Mouse (Mus musculus) heart, postnatal 0 days (tissue): ENCODE results near the gene Dnmbp. TPM values are rescaled to one million over a fixed set of nuclear protein-coding genes. Genes with fewer than 3 reads are reported as not detected.

Experiments
- ATAC-seq: fragments of 200-750 bp; cut with Nextera tagmentation; 2 replicates; pipeline ENCODE4 v1.8.0; 2017; ENCODE audit warnings: low read depth, moderate number of reproducible peaks, moderate library complexity; ENCODE audit not compliant: insufficient read depth
- DNase-seq: peaks from one replicate; pipeline ENCODE4 v3.0.0-alpha.2; 2016; ENCODE audit warnings: low spot score
- H3K27ac ChIP-seq: fragments of 300-500 bp; sonication (generic); 2 replicates; pipeline ENCODE4 v1.5.1; 2014; ENCODE audit warnings: low read depth, mild to moderate bottlenecking
- H3K27me3 ChIP-seq: fragments of 300-500 bp; sonication (generic); 2 replicates; pipeline ENCODE4 v1.6.1; 2014; ENCODE audit warnings: low read length, mixed read lengths; ENCODE audit not compliant: control insufficient read depth, insufficient read depth
- H3K36me3 ChIP-seq: fragments of 300-500 bp; sonication (generic); replicated peaks from 2 replicates; pipeline ENCODE4 v1.6.1; 2014; ENCODE audit warnings: low read length, mixed read lengths; ENCODE audit not compliant: control insufficient read depth, insufficient read depth
- H3K4me1 ChIP-seq: fragments of 300-500 bp; sonication (generic); 2 replicates; pipeline ENCODE4 v1.6.1; 2014; ENCODE audit warnings: antibody characterized with exemption; ENCODE audit not compliant: control insufficient read depth, insufficient read depth
- H3K4me2 ChIP-seq: fragments of 300-500 bp; sonication (generic); 2 replicates; pipeline ENCODE4 v1.6.1; 2014; ENCODE audit warnings: low read depth, mild to moderate bottlenecking, low read length, moderate library complexity
- H3K4me3 ChIP-seq: fragments of 300-500 bp; sonication (generic); 2 replicates; pipeline ENCODE4 v1.5.1; 2014; ENCODE audit warnings: low read depth, low read length
- H3K9ac ChIP-seq: fragments of 300-500 bp; sonication (generic); replicated peaks from 2 replicates; pipeline ENCODE4 v1.6.1; 2014; ENCODE audit warnings: low read depth, low read length, mixed read lengths
- H3K9me3 ChIP-seq: fragments of 300-500 bp; sonication (generic); replicated peaks from 2 replicates; pipeline ENCODE4 v1.6.1; 2016; ENCODE audit warnings: low read length; ENCODE audit not compliant: control insufficient read depth
- CTCF ChIP-seq: IDR thresholded peaks from 2 replicates; pipeline ENCODE4 v1.5.1; 2016; ENCODE audit warnings: antibody characterized with exemption, control low read depth, low read depth
- EP300 ChIP-seq: IDR thresholded peaks from 2 replicates; pipeline ENCODE4 v1.6.1; 2016; ENCODE audit warnings: antibody characterized with exemption, low read depth
- WGBS: fragments of 180-500 bp; shearing (Covaris S2); extraction: QIAGEN DNeasy Blood & Tissue Kit; methylation state at CpG from one replicate; pipeline ENCODE4 v1.1.7; 2014; 5-methylcytosine and 5-hydroxymethylcytosine counted together
- polyA plus RNA-seq: library from polyadenylated mRNA; unstranded; fragments of >200 nt; fragmentation: Nextera tagmentation; extraction: Ambion mirVana; gene quantifications from 2 replicates; pipeline ENCODE4 v1.2.1, GENCODE M21; 2015
- total RNA-seq: library from RNA; depleted of rRNA; stranded (reverse); fragments of >200 nt; gene quantifications from 2 replicates; pipeline ENCODE4 v1.2.3, GENCODE M21; 2014; ENCODE audit warnings: low replicate concordance; rRNA removed

Gene Dnmbp
- total RNA-seq = 12.3 and 12.4 TPM in 2 replicates
- polyA plus RNA-seq = 5.8 and 6.0 TPM in 2 replicates

- ATAC-seq (peak; percentile 94), DNase-seq (peak; percentile 83)
- TF ChIP-seq EP300 (no peak), CTCF (peak; percentile 76)
- 4% methylated on average over 79 of the region's 94 CpGs for whole genome bisulfite sequencing
- Histone ChIP-seq H3K27me3 (no peaks in the 10 kb centered on the region), H3K9me3 (no peaks in the 10 kb centered on the region), H3K4me3 (peak within 1 kb of the TSS; percentile 85), H3K36me3 (no peaks in the 10 kb centered on the region), H3K27ac (peak within 1 kb of the TSS; percentile 85), H3K4me2 (peak within 1 kb of the TSS; percentile 85), H3K4me1 (peaks cover 28% of the 10 kb centered on the region), H3K9ac (peak within 1 kb of the TSS; percentile 87)
These were observed at the start of gene Dnmbp for GRCm38 (mm10) chr19:43939769-43940689. Dnmbp (minus strand) TSS chr19:43940191.

GRCm38 (mm10) chr19:43986069-43986794, 46.2 kb upstream of the Dnmbp start, which contains the start of gene Cpn1:
Cpn1 (minus strand) TSS chr19:43986556.
- no peak within 1 kb of the TSS for H3K4me3 ChIP-seq
- no peaks in the 10 kb centered on the region for H3K36me3 ChIP-seq
- peak within 1 kb of the TSS; percentile 22; the same call in 1 of the 2 replicates for H3K4me2 ChIP-seq
- H3K9ac ChIP-seq = no peak within 1 kb of the TSS
- no peaks in the 10 kb centered on the region for H3K9me3 ChIP-seq
- no peak for TF ChIP-seq EP300
- no peak for TF ChIP-seq CTCF
- ATAC-seq (peak; percentile 44; the same call in 1 of the 2 replicates), DNase-seq (no peak)
- no peak within 1 kb of the TSS for H3K27ac ChIP-seq
- no peaks in the 10 kb centered on the region for H3K4me1 ChIP-seq
- H3K27me3 ChIP-seq = peaks cover 3% of the 10 kb centered on the region; the same call in 1 of the 2 replicates
- WGBS = 25% methylated on average over 30 of the region's 30 CpGs

- no peak overlapping the region for H3K27ac ChIP-seq
- 67% methylated on average over 5 of the region's 5 CpGs for WGBS
- no peak overlapping the region for H3K4me2 ChIP-seq
- H3K9ac ChIP-seq = no peak overlapping the region
- no peak for ATAC-seq
- H3K4me3 ChIP-seq = no peak overlapping the region
- H3K4me1 ChIP-seq = no peaks in the 10 kb centered on the region
- TF ChIP-seq CTCF (no peak), EP300 (no peak)
- no peaks in the 10 kb centered on the region for H3K36me3 ChIP-seq
- H3K9me3 ChIP-seq = no peaks in the 10 kb centered on the region
- H3K27me3 ChIP-seq = peaks cover 3% of the 10 kb centered on the region; the same call in 1 of the 2 replicates
- DNase-seq = no peak
These were observed 42.0 kb upstream of the Dnmbp start for GRCm38 (mm10) chr19:43981992-43982391.

- no peak overlapping the region for H3K4me3 ChIP-seq
- no peak for TF ChIP-seq EP300
- no peak for TF ChIP-seq CTCF
- no peak overlapping the region for H3K4me2 ChIP-seq
- no peak overlapping the region for H3K27ac ChIP-seq
- H3K9me3 ChIP-seq = no peaks in the 10 kb centered on the region
- ATAC-seq (no peak), DNase-seq (no peak)
- WGBS = 83% methylated on average over 17 of the region's 17 CpGs
- no peaks in the 10 kb centered on the region for H3K4me1 ChIP-seq
- 0 out of 2 replicates have a peak, but pooled peaks cover 3% of the 10 kb centered on the region for H3K27me3 ChIP-seq
- no peak overlapping the region for H3K9ac ChIP-seq
- H3K36me3 ChIP-seq = no peaks in the 10 kb centered on the region
These were observed 40.7 kb upstream of the Dnmbp start for GRCm38 (mm10) chr19:43980711-43981110.

GRCm38 (mm10) chr19:43977799-43978198, 37.8 kb upstream of the Dnmbp start:
- no peaks in the 10 kb centered on the region for H3K4me1 ChIP-seq
- H3K27me3 ChIP-seq = no peaks in the 10 kb centered on the region
- TF ChIP-seq EP300 (no peak), CTCF (no peak)
- DNase-seq = no peak
- no peaks in the 10 kb centered on the region for H3K9me3 ChIP-seq
- H3K9ac ChIP-seq = no peak overlapping the region
- H3K36me3 ChIP-seq = no peaks in the 10 kb centered on the region
- no peak overlapping the region for H3K4me3 ChIP-seq
- no peak for ATAC-seq
- WGBS = 79% methylated on average over 3 of the region's 3 CpGs
- H3K27ac ChIP-seq = no peak overlapping the region
- H3K4me2 ChIP-seq = no peak overlapping the region
